Mouse (Mus musculus) embryonic fibroblast, embryonic 13.5 days (primary cell): Measurements from ENCODE around the gene Cables2. TPM values are rescaled to one million over a fixed set of nuclear protein-coding genes. Genes with fewer than 3 reads are reported as not detected.
A peak's percentile ranks its signal among the peaks of the same experiment; 100 is the strongest.

Experiments used
- H3K27ac ChIP-seq: 2 replicates; pipeline ENCODE4 v1.5.1; 2012; ENCODE audit warnings: low read length, control low read depth, inconsistent platforms; ENCODE audit not compliant: insufficient read depth
- H3K4me1 ChIP-seq: 2 replicates; pipeline ENCODE4 v1.6.1; 2011; ENCODE audit warnings: low read length; ENCODE audit not compliant: control insufficient read depth, insufficient read depth
- H3K4me3 ChIP-seq: 2 replicates; pipeline ENCODE4 v1.5.1; 2011; ENCODE audit warnings: mild to moderate bottlenecking, control low read depth, low read length; ENCODE audit not compliant: insufficient read depth
- CTCF ChIP-seq: IDR thresholded peaks from 2 replicates; pipeline ENCODE4 v1.5.1; 2011; ENCODE audit warnings: mild to moderate bottlenecking, control low read depth, low read length, moderate library complexity, borderline replicate concordance; ENCODE audit not compliant: insufficient read depth
- POLR2A ChIP-seq: IDR thresholded peaks from 2 replicates; pipeline ENCODE4 v1.6.1; 2011; ENCODE audit warnings: low read depth, mild to moderate bottlenecking, control low read depth, low read length, moderate library complexity
- polyA plus RNA-seq: library from polyadenylated mRNA; stranded (reverse); fragments of >200 nt; gene quantifications from 2 replicates; pipeline ENCODE4 v1.2.4, GENCODE M21; 2011; ENCODE audit warnings: low read depth; ENCODE audit not compliant: missing spikeins, insufficient read length

The Cables2 gene
- polyA plus RNA-seq: 12.5 and 13.4 TPM in 2 replicates

DNA sequence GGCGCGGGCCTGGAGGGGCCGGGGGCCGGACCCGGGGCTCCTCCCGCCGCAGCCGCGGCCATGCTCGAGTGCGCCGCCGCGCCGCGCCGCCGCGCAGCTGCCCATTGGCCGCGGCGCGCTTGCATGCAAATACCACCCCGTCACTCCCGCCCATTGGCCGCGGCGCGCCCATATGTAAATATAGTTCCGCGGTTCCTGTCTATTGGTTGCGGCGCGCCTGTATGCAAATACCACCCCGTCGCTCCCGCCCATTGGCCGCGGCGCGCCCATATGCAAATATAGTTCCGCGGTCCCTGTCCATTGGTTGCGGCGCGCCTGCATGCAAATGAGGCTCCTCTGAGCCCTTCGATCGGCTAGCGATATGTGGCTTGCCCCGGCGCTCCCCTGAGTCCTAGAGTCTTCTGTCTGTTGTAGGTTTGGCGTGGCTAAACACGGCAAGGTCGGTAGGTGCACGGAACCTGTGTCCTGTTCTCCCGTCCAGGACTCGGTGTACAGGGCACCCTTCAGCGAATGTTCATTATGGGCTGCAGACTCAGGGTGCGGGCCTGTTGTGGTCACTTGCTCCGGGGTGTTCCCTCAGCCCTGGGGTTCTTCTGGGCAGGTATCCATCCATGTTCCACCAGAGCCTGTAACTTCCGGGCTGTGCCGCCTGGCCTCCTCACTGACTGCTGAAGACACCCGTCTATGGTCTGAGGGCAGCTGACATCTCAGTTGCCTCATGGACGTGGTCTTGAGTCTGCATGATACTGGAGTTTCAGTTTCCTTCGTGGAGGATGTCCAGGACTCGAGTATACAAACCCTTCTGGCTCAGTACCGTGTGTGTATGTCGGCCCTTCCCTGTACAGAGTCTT lies at the start of gene Cables2:
Gene Cables2, minus strand, starts transcription at position 103 of the 851 bp plus-strand sequence.
- no peaks in the 10 kb centered on the region for H3K4me1 ChIP-seq

DNA sequence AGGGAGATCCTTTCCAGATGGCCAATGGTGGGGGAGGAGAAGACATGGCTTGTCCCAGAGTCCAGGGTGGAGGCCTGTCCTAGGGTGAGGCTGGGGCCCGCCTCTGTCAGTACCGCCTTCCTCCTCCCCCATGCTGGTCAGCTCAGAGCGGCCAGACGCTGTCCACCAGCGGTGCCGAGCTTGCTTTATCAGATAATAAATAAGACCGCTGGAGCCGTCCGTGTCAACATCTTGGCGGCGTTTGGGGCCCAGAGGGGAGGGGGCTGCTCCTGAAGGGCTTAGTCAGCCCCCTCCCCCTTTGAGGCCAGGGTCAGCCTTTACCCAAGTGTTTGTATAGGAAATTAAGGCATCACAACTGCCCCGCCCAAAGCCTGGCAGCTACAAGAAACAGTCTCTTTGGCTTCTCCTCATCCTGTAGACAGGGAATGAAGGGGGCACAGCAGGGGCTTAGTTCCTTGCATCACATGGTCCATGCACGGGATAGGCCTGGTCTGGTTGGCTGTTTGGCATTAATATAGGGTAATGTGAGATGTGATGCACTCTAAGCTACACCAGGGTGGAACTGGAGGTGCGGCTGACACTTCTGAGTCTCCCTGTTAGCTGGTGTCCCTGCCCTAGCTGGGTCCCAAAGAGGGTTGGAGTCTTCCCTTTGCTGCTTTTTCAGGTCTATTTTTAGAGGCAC lies 49.5 kb upstream of the Cables2 start:
- H3K4me3 ChIP-seq: no peak overlapping the region
- TF ChIP-seq CTCF (no peak), POLR2A (no peak)
- H3K4me1 ChIP-seq: no peaks in the 10 kb centered on the region
- H3K27ac ChIP-seq: no peak overlapping the region

More for the DNA sequence above, at the start of gene Cables2:
- Histone ChIP-seq H3K27ac (no peak within 1 kb of the TSS), H3K4me3 (peak within 1 kb of the TSS; percentile 49)
- TF ChIP-seq CTCF (no peak), POLR2A (peak; percentile 37; the same call in 1 of the 2 replicates)

- no peaks in the 10 kb centered on the region for H3K4me1 ChIP-seq
- TF ChIP-seq POLR2A: no peak
- no peak for TF ChIP-seq CTCF
- no peak overlapping the region for H3K4me3 ChIP-seq
- H3K27ac ChIP-seq: no peak overlapping the region
Measured at GRCm38 (mm10) chr2:180320216-180320615, 46.9 kb upstream of the Cables2 start.

DNA sequence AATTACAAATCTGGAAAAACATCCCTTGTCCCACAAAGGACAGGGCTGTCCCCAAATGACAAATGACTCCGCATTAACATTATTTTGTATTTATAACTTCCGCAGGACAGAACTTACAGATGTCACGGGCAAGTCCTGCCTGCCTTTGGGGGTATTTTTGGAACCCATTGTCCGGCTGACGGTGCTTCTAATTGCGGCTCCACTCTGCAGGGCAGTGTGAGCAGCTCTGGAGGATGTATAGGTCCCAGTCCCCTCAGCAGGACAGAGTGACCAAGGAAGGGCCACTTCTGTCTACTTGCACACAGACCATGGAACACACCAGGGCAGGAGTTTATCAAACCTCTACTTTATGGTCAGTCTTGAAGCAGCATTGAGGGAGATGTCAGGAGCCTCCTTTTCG lies 44.3 kb upstream of the Cables2 start:
- Histone ChIP-seq H3K27ac (no peak overlapping the region), H3K4me3 (no peak overlapping the region), H3K4me1 (no peaks in the 10 kb centered on the region)
- TF ChIP-seq POLR2A (no peak), CTCF (no peak)

GRCm38 (mm10) chr2:180314292-180314691 lies 41.0 kb upstream of the Cables2 start:
- H3K4me3 ChIP-seq: no peak overlapping the region

DNA sequence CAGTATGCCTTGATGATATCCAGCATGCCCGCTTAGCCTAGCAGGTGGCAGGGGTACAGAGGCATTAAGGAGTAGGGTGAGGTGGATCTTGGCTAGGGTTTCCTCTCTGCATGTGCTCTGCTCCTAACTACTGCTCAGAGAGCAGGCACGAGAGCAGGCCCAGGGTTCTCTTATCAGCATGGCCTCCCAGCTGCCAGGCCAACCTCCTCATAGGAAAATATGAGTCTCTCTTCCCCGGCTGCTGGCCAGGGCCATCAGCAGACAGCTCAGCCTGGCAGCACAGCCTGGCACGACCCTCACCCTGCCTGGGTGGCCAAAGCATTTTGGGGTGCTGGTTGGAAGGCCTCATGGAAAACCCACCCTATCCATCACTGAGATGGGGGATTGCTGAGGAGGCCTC lies 37.9 kb upstream of the Cables2 start:
- TF ChIP-seq POLR2A (no peak), CTCF (no peak)
- no peak overlapping the region for H3K4me3 ChIP-seq
- H3K27ac ChIP-seq: no peak overlapping the region
- H3K4me1 ChIP-seq: no peaks in the 10 kb centered on the region

More at GRCm38 (mm10) chr2:180314292-180314691, 41.0 kb upstream of the Cables2 start:
- no peak overlapping the region for H3K27ac ChIP-seq
- TF ChIP-seq CTCF: no peak
- no peak for TF ChIP-seq POLR2A
- no peaks in the 10 kb centered on the region for H3K4me1 ChIP-seq

GRCm38 (mm10) chr2:180307680-180308079 lies 34.4 kb upstream of the Cables2 start:
- H3K27ac ChIP-seq: no peak overlapping the region

GRCm38 (mm10) chr2:180306423-180307168 lies 33.3 kb upstream of the Cables2 start:
- no peak overlapping the region for H3K4me3 ChIP-seq
- no peak overlapping the region for H3K27ac ChIP-seq
- no peak for TF ChIP-seq CTCF
- no peak for TF ChIP-seq POLR2A
- H3K4me1 ChIP-seq: no peaks in the 10 kb centered on the region

More at GRCm38 (mm10) chr2:180307680-180308079, 34.4 kb upstream of the Cables2 start:
- TF ChIP-seq CTCF: no peak
- TF ChIP-seq POLR2A: no peak
- no peaks in the 10 kb centered on the region for H3K4me1 ChIP-seq
- H3K4me3 ChIP-seq: no peak overlapping the region

- Histone ChIP-seq H3K4me3 (no peak overlapping the region), H3K4me1 (no peaks in the 10 kb centered on the region), H3K27ac (no peak overlapping the region)
- TF ChIP-seq CTCF (no peak), POLR2A (no peak)
Measured at GRCm38 (mm10) chr2:180306009-180306408, 32.7 kb upstream of the Cables2 start.
